8 mouse cellular contexts compared by ENCODE assay signal in the genomic region with DNA sequence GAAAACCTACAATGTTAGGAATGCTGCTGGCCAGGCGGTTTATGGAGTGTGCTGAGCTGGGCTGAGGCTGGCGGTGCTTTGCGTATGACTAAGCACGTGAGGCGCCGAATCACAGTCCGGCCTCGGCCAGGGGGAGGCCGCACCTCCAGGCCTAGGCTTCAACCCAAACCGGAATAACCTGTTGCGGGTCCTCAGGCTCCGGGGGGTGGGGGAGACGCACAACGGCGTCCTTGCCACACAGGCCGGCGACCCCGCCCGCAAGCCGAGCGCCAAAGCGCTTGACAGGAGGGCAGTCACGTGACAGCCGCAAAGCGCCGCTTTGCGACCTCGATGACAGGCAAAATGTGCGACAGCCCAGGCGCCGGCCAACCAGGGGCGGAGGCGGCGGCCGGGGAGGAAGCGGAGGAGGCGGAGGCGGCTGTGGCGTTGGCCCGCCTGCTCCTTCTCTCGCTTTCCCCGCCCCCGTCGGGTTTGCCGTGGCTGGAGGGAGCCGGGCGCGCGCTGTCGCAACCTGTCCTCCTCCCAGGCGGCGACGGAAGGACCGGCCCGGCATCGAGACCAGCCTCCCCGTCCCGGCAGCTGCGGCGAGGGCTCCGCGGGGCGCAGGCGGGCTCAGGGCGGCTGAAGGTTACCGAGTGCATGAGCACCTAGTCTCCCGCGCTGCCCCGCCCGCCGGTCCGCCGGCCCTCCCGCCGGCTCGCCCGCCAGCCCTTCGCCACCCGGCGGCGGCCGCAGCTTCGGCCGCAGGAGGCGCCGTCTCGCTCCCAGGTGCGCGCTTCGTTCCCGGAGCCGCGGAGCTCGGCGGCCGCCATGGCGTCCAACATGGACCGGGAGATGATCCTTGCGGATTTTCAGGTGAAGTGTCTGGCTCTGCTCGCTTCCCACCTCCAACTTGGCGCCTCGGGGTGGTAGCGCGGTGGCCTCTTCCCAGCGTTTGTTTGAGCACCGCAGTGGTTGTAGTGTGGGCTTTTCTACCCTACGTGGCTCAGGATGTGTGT. TPM values are rescaled to one million over a fixed set of nuclear protein-coding genes. Genes with fewer than 3 reads are reported as not detected.
A peak's percentile ranks its signal among the peaks of the same experiment; 100 is the strongest.
DNase-seq lines count a peak whose midpoint lies in the region; ATAC-seq and TF ChIP-seq lines count a peak whose summit lies in the region.

A gene (plus strand): TSS at position 371 of the 998 bp plus-strand sequence.

- H3K27me3 ChIP-seq in E14TG2a.4 (ENCODE audit: insufficient read depth, low read length), result no peaks in the 10 kb centered on the region
- no peaks in the 10 kb centered on the region for H3K27me3 ChIP-seq in forebrain, embryonic 12.5 days
- no peaks in the 10 kb centered on the region for H3K27me3 ChIP-seq in heart, postnatal 0 days (ENCODE audit: control insufficient read depth, insufficient read depth, low read length)
- no peaks in the 10 kb centered on the region for H3K27me3 ChIP-seq in liver, postnatal 0 days (ENCODE audit: insufficient read depth, low read length)
- no peaks in the 10 kb centered on the region for H3K27me3 ChIP-seq in neural tube, embryonic 14.5 days (ENCODE audit: control insufficient read depth, insufficient read depth, low read length)

- peak within 1 kb of the TSS; percentile 74 for H3K4me2 ChIP-seq in forebrain, embryonic 12.5 days
- H3K4me2 ChIP-seq in heart, postnatal 0 days (ENCODE audit: low read depth, low read length), result peak within 1 kb of the TSS; percentile 74
- H3K4me2 ChIP-seq in liver, postnatal 0 days (ENCODE audit: low read depth, low read length), result peak within 1 kb of the TSS; percentile 82
- peak within 1 kb of the TSS; percentile 58 for H3K4me2 ChIP-seq in neural tube, embryonic 14.5 days (ENCODE audit: low read depth, low read length)

- peak within 1 kb of the TSS; percentile 98 for H3K27ac ChIP-seq in forebrain, embryonic 12.5 days
- peak within 1 kb of the TSS; percentile 94 for H3K27ac ChIP-seq in heart, postnatal 0 days (ENCODE audit: low read depth)
- peak within 1 kb of the TSS; percentile 93 for H3K27ac ChIP-seq in liver, postnatal 0 days (ENCODE audit: low read depth)
- H3K27ac ChIP-seq in neural tube, embryonic 14.5 days (ENCODE audit: low read depth, low read length), result peak within 1 kb of the TSS; percentile 93

- H3K9me3 ChIP-seq in E14TG2a.4 (ENCODE audit: low read length), result no peaks in the 10 kb centered on the region
- no peaks in the 10 kb centered on the region for H3K9me3 ChIP-seq in forebrain, embryonic 12.5 days
- H3K9me3 ChIP-seq in heart, postnatal 0 days (replicated peaks; ENCODE audit: control insufficient read depth, low read length), result no peaks in the 10 kb centered on the region
- no peaks in the 10 kb centered on the region for H3K9me3 ChIP-seq in liver, postnatal 0 days (ENCODE audit: low read length)
- H3K9me3 ChIP-seq in neural tube, embryonic 14.5 days (ENCODE audit: control insufficient read depth, low read length), result no peaks in the 10 kb centered on the region

- peak; percentile 73 for TF ChIP-seq EP300 in heart, postnatal 0 days (IDR thresholded peaks at IDR 0.05; ENCODE audit: low read depth)
- peak; percentile 60; the same call in 1 of the 2 replicates for TF ChIP-seq EP300 in liver, postnatal 0 days (IDR thresholded peaks at IDR 0.05; ENCODE audit: low read depth)

- under 1% methylated on average over 85 of the region's 107 CpGs for WGBS in forebrain, embryonic 12.5 days
- under 1% methylated on average over 91 of the region's 107 CpGs for WGBS in heart, postnatal 0 days
- WGBS in large intestine, adult 2 months, result 1% methylated on average over 96 of the region's 107 CpGs
- under 1% methylated on average over 75 of the region's 107 CpGs for WGBS in liver, postnatal 0 days (ENCODE audit: insufficient replicate concordance)
- under 1% methylated on average over 94 of the region's 107 CpGs for WGBS in neural tube, embryonic 14.5 days

- peak within 1 kb of the TSS; percentile 95 for H3K4me3 ChIP-seq in E14TG2a.4 (replicated peaks; ENCODE audit: low read length)
- peak within 1 kb of the TSS; percentile 93 for H3K4me3 ChIP-seq in forebrain, embryonic 12.5 days (replicated peaks)
- H3K4me3 ChIP-seq in heart, postnatal 0 days (ENCODE audit: low read depth, low read length), result peak within 1 kb of the TSS; percentile 86
- peak within 1 kb of the TSS; percentile 76 for H3K4me3 ChIP-seq in liver, postnatal 0 days (ENCODE audit: low read depth, low read length)
- H3K4me3 ChIP-seq in neural tube, embryonic 14.5 days (ENCODE audit: low read depth, low read length), result peak within 1 kb of the TSS; percentile 86

- DNase-seq in c-Kit-positive CD71-positive TER-119-positive erythroid progenitor cells, embryonic 14.5 days (ENCODE audit: low spot score), result peak; percentile 95
- peak; percentile 97 for DNase-seq in heart, postnatal 0 days (ENCODE audit: low spot score)
- DNase-seq in large intestine, adult 2 months (ENCODE audit: low read depth, low spot score), result peak; percentile 88
- peak; percentile 98 for DNase-seq in liver, postnatal 0 days
- DNase-seq in testis, postnatal 10 days (ENCODE audit: low spot score), result peak; percentile 98

- H3K36me3 ChIP-seq in E14TG2a.4 (ENCODE audit: insufficient read depth, low read length), result no peaks in the 10 kb centered on the region
- H3K36me3 ChIP-seq in forebrain, embryonic 12.5 days (replicated peaks), result no peaks in the 10 kb centered on the region
- no peaks in the 10 kb centered on the region for H3K36me3 ChIP-seq in heart, postnatal 0 days (replicated peaks; ENCODE audit: control insufficient read depth, insufficient read depth, low read length)
- no peaks in the 10 kb centered on the region for H3K36me3 ChIP-seq in liver, postnatal 0 days (replicated peaks; ENCODE audit: insufficient read depth, low read length)
- H3K36me3 ChIP-seq in neural tube, embryonic 14.5 days (ENCODE audit: control insufficient read depth, insufficient read depth, low read length), result no peaks in the 10 kb centered on the region

- ATAC-seq in forebrain, embryonic 12.5 days (ENCODE audit: low FRiP score), result peak; percentile 98
- ATAC-seq in heart, postnatal 0 days (ENCODE audit: insufficient read depth, low read depth), result peak; percentile 97
- peak; percentile 98 for ATAC-seq in liver, postnatal 0 days
- peak; percentile 98 for ATAC-seq in neural tube, embryonic 14.5 days (ENCODE audit: low read depth)

- peak within 1 kb of the TSS; percentile 87 for H3K9ac ChIP-seq in forebrain, embryonic 12.5 days
- H3K9ac ChIP-seq in heart, postnatal 0 days (replicated peaks; ENCODE audit: low read depth, low read length), result peak within 1 kb of the TSS; percentile 78
- H3K9ac ChIP-seq in liver, postnatal 0 days (replicated peaks), result peak within 1 kb of the TSS; percentile 73
- peak within 1 kb of the TSS; percentile 84 for H3K9ac ChIP-seq in neural tube, embryonic 14.5 days (replicated peaks; ENCODE audit: low read depth, low read length)

- no peak for TF ChIP-seq CTCF in E14TG2a.4 (conservative IDR thresholded peaks at IDR 0.05; ENCODE audit: low read length)
- TF ChIP-seq CTCF in heart, postnatal 0 days (IDR thresholded peaks at IDR 0.05; ENCODE audit: low read depth), result peak; percentile 24; the same call in 1 of the 2 replicates
- peak; percentile 47 for TF ChIP-seq CTCF in liver, postnatal 0 days (IDR thresholded peaks at IDR 0.05; ENCODE audit: low read depth)

- H3K4me1 ChIP-seq in E14TG2a.4 (replicated peaks; ENCODE audit: low read depth, low read length), result peaks cover 51% of the 10 kb centered on the region
- H3K4me1 ChIP-seq in forebrain, embryonic 12.5 days, result peaks cover 6% of the 10 kb centered on the region
- H3K4me1 ChIP-seq in heart, postnatal 0 days (ENCODE audit: control insufficient read depth, insufficient read depth), result peaks cover 15% of the 10 kb centered on the region; the same call in 1 of the 2 replicates
- H3K4me1 ChIP-seq in liver, postnatal 0 days (ENCODE audit: insufficient read depth), result peaks cover 3% of the 10 kb centered on the region
- H3K4me1 ChIP-seq in neural tube, embryonic 14.5 days (ENCODE audit: control insufficient read depth, insufficient read depth, low read length), result 0 out of 2 replicates have a peak, but pooled peaks cover 3% of the 10 kb centered on the region

RNA-seq across cellular contexts. Expression of the gene that starts here (rescaled TPM):
- polyA plus RNA-seq in forebrain, embryonic 12.5 days (2016; fragmentation: Nextera tagmentation; extraction: Ambion mirVana), result 40.7 and 43.2 TPM in 2 replicates
- 26.7 and 27.4 TPM in 2 replicates for total RNA-seq in heart, postnatal 0 days (2014; rRNA removed; ENCODE audit: low replicate concordance)
- polyA plus RNA-seq in heart, postnatal 0 days (2015; fragmentation: Nextera tagmentation; extraction: Ambion mirVana), result 19.4 and 20.3 TPM in 2 replicates
- 6.0 and 8.2 TPM in 2 replicates for polyA plus RNA-seq in large intestine, adult 2 months (2012; rRNA removed)
- 10.6 and 10.9 TPM in 2 replicates for polyA plus RNA-seq in liver, postnatal 0 days (2015; fragmentation: Nextera tagmentation; extraction: Ambion mirVana)
- 42.2 and 47.8 TPM in 2 replicates for polyA plus RNA-seq in neural tube, embryonic 14.5 days (2014; fragmentation: Nextera tagmentation; extraction: Ambion mirVana)

Comparison
In these comparisons a context has a peak if more than half of its experiments do, and no peak if none do; other contexts are left out.
1. Peak in every context shown above with its lines: DNase-seq, ATAC-seq, H3K4me3 ChIP-seq and H3K27ac ChIP-seq.